Mouse (Mus musculus): ENCODE measurements around the gene Ppip5k2. TPM values are rescaled to one million over a fixed set of nuclear protein-coding genes. Genes with fewer than 3 reads are reported as not detected.
"Not testable (repeated sequence)": the region's sequence is repeated elsewhere in the genome, so short reads cannot be mapped to it uniquely, and the experiment has no call there.

The Ppip5k2 gene
- total RNA-seq (2021) = 100 to 1,000 TPM in 1 of 2 experiments, 10 to 100 TPM in 1; 90.2 to 117 TPM
- long read RNA-seq, experiment 1, full-length matches to known transcripts = 7 of 77 reads
- long read RNA-seq, experiment 1, partial matches to known transcripts = 30 of 77 reads
- long read RNA-seq, experiment 1, other reads (novel, unspliced or antisense) = 40 of 77 reads
- long read RNA-seq, experiment 2, full-length matches to known transcripts = 8 of 57 reads
- long read RNA-seq, experiment 2, partial matches to known transcripts = 9 of 57 reads
- long read RNA-seq, experiment 2, other reads (novel, unspliced or antisense) = 40 of 57 reads

- intact Hi-C loops (cut with DNase I) = no loop called here
- DNase-seq = peak; percentile 92 to 95
Observed at GRCm38 (mm10) chr1:97769904-97770753, at the start of gene Ppip5k2, which contains the start of gene Gin1. Gene Ppip5k2, minus strand, starts transcription at chr1:97770411. Gene Gin1, plus strand, starts transcription at chr1:97770172.

- no peak for DNase-seq
- intact Hi-C loops (cut with DNase I) = loop anchor here (2.0 to 10.0 kb wide), 3 partner anchors 85 to 541 kb away; no protein-coding TSS in a partner anchor
Observed at GRCm38 (mm10) chr1:97809255-97809912, 39.2 kb upstream of the Ppip5k2 start.

DNA sequence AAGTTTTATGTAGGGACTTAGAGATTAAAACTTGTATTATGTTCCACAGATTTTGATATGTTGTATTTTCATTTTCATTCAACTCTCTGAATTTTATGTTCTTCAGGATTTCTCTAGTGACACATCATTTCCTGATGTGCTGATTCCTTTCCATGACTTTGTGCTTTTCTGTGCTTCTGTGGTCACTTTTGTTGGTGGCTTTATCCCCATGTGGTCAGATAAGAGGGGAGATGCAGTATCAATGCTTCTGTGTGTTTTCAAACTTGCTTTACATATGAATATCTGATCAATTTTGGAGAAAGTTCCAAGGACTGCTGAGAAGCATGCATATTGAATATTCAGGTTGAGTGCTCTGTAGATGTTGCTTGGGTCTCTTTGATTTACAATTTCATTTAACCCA, 34.3 kb upstream of the Ppip5k2 start:
- intact Hi-C loops (cut with DNase I) = loop anchor here (10.0 kb wide), 1 partner anchor 80 kb away; no protein-coding TSS in a partner anchor
- DNase-seq = no peak

DNA sequence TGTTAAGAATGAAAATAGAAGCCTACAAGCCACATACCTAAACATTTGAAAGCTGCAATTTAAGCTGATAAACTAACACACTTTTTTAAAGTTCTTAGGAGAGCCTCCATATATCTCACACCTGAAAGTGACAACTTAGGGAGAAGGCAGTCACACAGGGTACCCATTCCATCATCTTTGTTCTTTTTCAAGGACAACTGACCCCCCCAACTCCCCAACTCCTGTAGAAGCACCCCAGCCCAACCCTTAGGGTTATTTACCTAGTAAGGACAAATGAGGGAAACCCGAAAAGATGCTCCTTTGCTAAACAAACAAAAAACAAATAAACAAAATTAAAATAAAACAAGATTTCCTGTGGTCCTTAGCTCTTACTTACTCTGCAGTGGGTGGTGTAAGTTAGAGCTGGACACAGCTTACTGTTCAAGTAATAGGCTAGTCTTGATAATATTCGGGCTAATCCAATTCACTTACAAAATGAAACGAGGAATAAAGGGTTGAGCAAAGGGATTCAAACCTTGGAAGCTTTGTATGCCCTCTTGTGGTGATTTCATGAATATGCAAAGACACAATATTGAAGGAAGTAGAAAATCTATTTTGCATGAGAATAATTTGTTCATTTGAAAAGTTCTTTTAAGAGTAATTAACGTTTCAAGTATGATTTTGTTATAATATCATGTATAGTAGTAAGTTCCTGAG, 32.1 kb upstream of the Ppip5k2 start:
- intact Hi-C loops (cut with DNase I) = loop anchor here (10.0 kb wide), 1 partner anchor 78 kb away; no protein-coding TSS in a partner anchor

DNA sequence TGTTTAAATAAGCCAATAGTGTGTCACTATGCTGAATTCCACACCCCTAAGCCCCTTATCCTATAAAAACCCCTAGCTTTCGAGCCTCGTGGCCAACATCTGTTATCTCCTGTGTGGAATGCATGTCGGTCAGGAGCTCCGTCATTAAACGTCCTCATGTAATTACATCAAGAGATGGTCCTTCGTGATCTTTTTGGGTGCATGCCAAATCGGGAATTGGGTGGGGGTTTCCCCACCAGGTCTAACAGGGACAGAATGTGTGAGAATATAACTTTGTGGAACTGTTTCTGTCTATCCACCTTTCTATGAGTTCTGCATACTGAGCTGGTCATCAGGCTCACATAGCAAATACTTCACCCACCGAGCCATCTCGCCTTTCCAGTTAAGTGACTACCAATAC, 25.7 kb upstream of the Ppip5k2 start:
- DNase-seq = no peak
- intact Hi-C loops (cut with DNase I) = loop anchor here (10.0 kb wide), 1 partner anchor 761 kb away; no protein-coding TSS in a partner anchor

More for the DNA sequence above, 32.1 kb upstream of the Ppip5k2 start:
- no peak for DNase-seq

DNA sequence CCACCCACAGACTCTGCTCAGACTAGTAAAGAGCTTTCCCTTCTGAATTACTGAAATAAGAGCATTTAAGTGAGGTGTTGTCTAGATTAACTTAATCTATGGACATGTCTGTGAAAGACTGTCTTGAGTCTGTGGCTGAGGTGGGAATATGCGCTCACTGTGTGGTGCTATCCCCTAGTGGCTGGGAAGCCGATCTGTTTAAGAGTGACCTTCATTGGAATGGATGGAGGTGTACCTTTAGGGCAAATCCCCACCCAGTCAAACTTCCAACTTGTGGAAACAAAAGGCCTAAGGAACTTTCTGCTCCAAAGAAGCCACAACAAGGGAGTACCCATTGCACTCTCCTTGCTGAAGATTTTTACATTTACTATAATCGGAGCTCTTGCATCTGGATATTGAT, 23.9 kb upstream of the Ppip5k2 start:
- intact Hi-C loops (cut with DNase I) = loop anchor here (10.0 kb wide), 1 partner anchor 759 kb away; no protein-coding TSS in a partner anchor
- no peak for DNase-seq

- no peak for DNase-seq
Observed at GRCm38 (mm10) chr1:97788490-97788889, 18.3 kb upstream of the Ppip5k2 start.

GRCm38 (mm10) chr1:97787674-97788073, 17.5 kb upstream of the Ppip5k2 start:
- DNase-seq = no peak
- intact Hi-C loops (cut with DNase I) = no loop called here

More at GRCm38 (mm10) chr1:97788490-97788889, 18.3 kb upstream of the Ppip5k2 start:
- intact Hi-C loops (cut with DNase I) = no loop called here

- intact Hi-C loops (cut with DNase I) = no loop called here
- DNase-seq = no peak
Observed at GRCm38 (mm10) chr1:97785685-97786393, 15.6 kb upstream of the Ppip5k2 start.

GRCm38 (mm10) chr1:97784928-97785327, 14.7 kb upstream of the Ppip5k2 start:
- no peak for DNase-seq
- intact Hi-C loops (cut with DNase I) = no loop called here

- intact Hi-C loops (cut with DNase I) = no loop called here
- no peak for DNase-seq
Observed at GRCm38 (mm10) chr1:97781674-97782073, 11.5 kb upstream of the Ppip5k2 start.

GRCm38 (mm10) chr1:97773973-97774372, 3.8 kb upstream of the Ppip5k2 start:
- DNase-seq = no peak
- intact Hi-C loops (cut with DNase I) = no loop called here

GRCm38 (mm10) chr1:97773362-97773761, 3.2 kb upstream of the Ppip5k2 start:
- DNase-seq = no peak
- intact Hi-C loops (cut with DNase I) = no loop called here

DNA sequence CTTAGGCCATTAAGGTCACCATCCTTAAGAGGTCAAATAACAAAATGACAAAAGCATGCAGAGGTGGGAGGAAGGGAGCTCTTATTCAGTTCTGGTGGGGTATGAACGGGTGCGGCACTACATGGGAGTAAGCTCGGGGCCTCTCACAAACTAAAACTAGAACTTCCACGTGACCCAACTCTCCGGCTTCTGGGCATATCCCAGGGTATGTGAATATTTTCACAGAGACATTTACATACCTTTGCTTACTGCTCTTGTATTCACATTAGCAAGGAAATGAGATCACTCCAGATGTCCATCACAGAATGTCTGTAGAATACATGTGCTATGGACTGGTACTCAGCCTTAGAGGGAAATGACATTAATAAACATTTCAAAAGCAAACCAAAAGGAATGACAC, 1.5 kb upstream of the Ppip5k2 start:
- intact Hi-C loops (cut with DNase I) = no loop called here
- DNase-seq = no peak

GRCm38 (mm10) chr1:97771118-97771517, 907 bp upstream of the Ppip5k2 start:
- intact Hi-C loops (cut with DNase I) = no loop called here
- peak in 1 of 2 experiments; percentile 45 for DNase-seq

- intact Hi-C loops (cut with DNase I) = no loop called here
- peak; percentile 17 to 21 for DNase-seq
Observed at GRCm38 (mm10) chr1:97769294-97769903, 812 bp downstream of the Ppip5k2 start.

DNA sequence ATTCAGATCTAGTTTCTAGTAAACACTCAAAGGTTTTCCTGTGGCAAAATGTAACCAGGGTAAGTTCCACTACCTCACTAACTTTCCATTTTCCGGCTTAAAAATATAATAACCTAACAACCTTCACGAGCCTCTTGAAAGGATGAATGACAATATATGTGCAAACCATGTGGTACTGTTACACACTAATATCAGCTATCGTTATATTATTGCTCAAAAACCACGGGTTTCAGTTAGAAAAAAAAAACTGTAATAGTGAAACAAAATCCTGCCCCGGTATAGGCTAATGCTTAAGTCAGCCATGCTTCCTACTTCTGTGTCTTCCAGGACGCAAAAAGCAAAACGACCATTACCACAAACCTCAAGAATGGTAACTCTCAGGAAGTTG, 1.3 kb downstream of the Ppip5k2 start:
- intact Hi-C loops (cut with DNase I) = no loop called here

GRCm38 (mm10) chr1:97768089-97768488, 2.1 kb downstream of the Ppip5k2 start:
- DNase-seq = no peak
- intact Hi-C loops (cut with DNase I) = no loop called here

More for the DNA sequence above, 1.3 kb downstream of the Ppip5k2 start:
- DNase-seq = no peak

GRCm38 (mm10) chr1:97765712-97766111, 4.5 kb downstream of the Ppip5k2 start:
- intact Hi-C loops (cut with DNase I); DNase-seq: not testable (repeated sequence)

Measured in heart, postnatal 14 days (tissue).